Mouse (Mus musculus): ENCODE results near the gene Zmynd8. TPM values are rescaled to one million over a fixed set of nuclear protein-coding genes. Genes with fewer than 3 reads are reported as not detected.
A peak's percentile ranks its signal among the peaks of the same experiment; 100 is the strongest.

Zmynd8 gene
- polyA plus RNA-seq, 1 experiment: 237 TPM

GRCm38 (mm10) chr2:165922994-165923393 is 24.2 kb upstream of the Zmynd8 start:
- no peak overlapping the region for H3K27ac ChIP-seq (ENCODE audit: insufficient read depth, low read length)

GRCm38 (mm10) chr2:165922047-165922728 is 23.4 kb upstream of the Zmynd8 start:
- no peaks in the 10 kb centered on the region for H3K9me3 ChIP-seq (replicated peaks; ENCODE audit: control insufficient read depth, insufficient read depth, low read length, poor library complexity, severe bottlenecking)
- H3K4me1 ChIP-seq (ENCODE audit: control insufficient read depth, insufficient read depth, low read length): no peaks in the 10 kb centered on the region
- peak overlapping the region; percentile 19; the same call in 1 of the 2 replicates for H3K9ac ChIP-seq (ENCODE audit: low read depth, poor library complexity, severe bottlenecking)
- H3K27me3 ChIP-seq (ENCODE audit: control insufficient read depth, insufficient read depth, low read length, poor library complexity, severe bottlenecking): no peaks in the 10 kb centered on the region
- TF ChIP-seq EP300 (IDR thresholded peaks at IDR 0.05; ENCODE audit: insufficient read depth, low read depth, low read length) (peak; percentile 61; the same call in 1 of the 2 replicates), CTCF (IDR thresholded peaks at IDR 0.05; ENCODE audit: low read depth, low read length) (no peak)
- peak overlapping the region; percentile 6 for H3K4me3 ChIP-seq (ENCODE audit: low read depth, low read length)
- H3K36me3 ChIP-seq (ENCODE audit: control insufficient read depth, insufficient read depth, low read length, poor library complexity, severe bottlenecking): no peaks in the 10 kb centered on the region
- peak overlapping the region; percentile 62 for H3K27ac ChIP-seq (ENCODE audit: insufficient read depth, low read length)

More at GRCm38 (mm10) chr2:165922994-165923393, 24.2 kb upstream of the Zmynd8 start:
- Histone ChIP-seq H3K4me3 (ENCODE audit: low read depth, low read length) (no peak overlapping the region), H3K9me3 (replicated peaks; ENCODE audit: control insufficient read depth, insufficient read depth, low read length, poor library complexity, severe bottlenecking) (peaks cover 5% of the 10 kb centered on the region), H3K9ac (ENCODE audit: low read depth, poor library complexity, severe bottlenecking) (no peak overlapping the region), H3K27me3 (ENCODE audit: control insufficient read depth, insufficient read depth, low read length, poor library complexity, severe bottlenecking) (no peaks in the 10 kb centered on the region), H3K4me1 (ENCODE audit: control insufficient read depth, insufficient read depth, low read length) (no peaks in the 10 kb centered on the region), H3K36me3 (ENCODE audit: control insufficient read depth, insufficient read depth, low read length, poor library complexity, severe bottlenecking) (no peaks in the 10 kb centered on the region)
- TF ChIP-seq EP300 (IDR thresholded peaks at IDR 0.05; ENCODE audit: insufficient read depth, low read depth, low read length) (no peak), CTCF (IDR thresholded peaks at IDR 0.05; ENCODE audit: low read depth, low read length) (no peak), POLR2A (IDR thresholded peaks at IDR 0.05; ENCODE audit: insufficient read depth, low read length) (no peak)

GRCm38 (mm10) chr2:165914298-165914697 is 15.5 kb upstream of the Zmynd8 start:
- Histone ChIP-seq H3K36me3 (ENCODE audit: control insufficient read depth, insufficient read depth, low read length, poor library complexity, severe bottlenecking) (no peaks in the 10 kb centered on the region), H3K27me3 (ENCODE audit: control insufficient read depth, insufficient read depth, low read length, poor library complexity, severe bottlenecking) (no peaks in the 10 kb centered on the region), H3K9ac (ENCODE audit: low read depth, poor library complexity, severe bottlenecking) (peak overlapping the region; percentile 25; the same call in 1 of the 2 replicates), H3K27ac (ENCODE audit: insufficient read depth, low read length) (peak overlapping the region; percentile 69), H3K9me3 (replicated peaks; ENCODE audit: control insufficient read depth, insufficient read depth, low read length, poor library complexity, severe bottlenecking) (no peaks in the 10 kb centered on the region), H3K4me1 (ENCODE audit: control insufficient read depth, insufficient read depth, low read length) (no peaks in the 10 kb centered on the region), H3K4me3 (ENCODE audit: low read depth, low read length) (no peak overlapping the region)
- TF ChIP-seq EP300 (IDR thresholded peaks at IDR 0.05; ENCODE audit: insufficient read depth, low read depth, low read length) (peak; percentile 76), CTCF (IDR thresholded peaks at IDR 0.05; ENCODE audit: low read depth, low read length) (peak; percentile 96), POLR2A (IDR thresholded peaks at IDR 0.05; ENCODE audit: insufficient read depth, low read length) (no peak)

GRCm38 (mm10) chr2:165913073-165913472 is 14.3 kb upstream of the Zmynd8 start:
- no peaks in the 10 kb centered on the region for H3K4me1 ChIP-seq (ENCODE audit: control insufficient read depth, insufficient read depth, low read length)
- no peak overlapping the region for H3K4me3 ChIP-seq (ENCODE audit: low read depth, low read length)
- H3K9ac ChIP-seq (ENCODE audit: low read depth, poor library complexity, severe bottlenecking): no peak overlapping the region
- no peaks in the 10 kb centered on the region for H3K27me3 ChIP-seq (ENCODE audit: control insufficient read depth, insufficient read depth, low read length, poor library complexity, severe bottlenecking)
- H3K9me3 ChIP-seq (replicated peaks; ENCODE audit: control insufficient read depth, insufficient read depth, low read length, poor library complexity, severe bottlenecking): no peaks in the 10 kb centered on the region
- H3K27ac ChIP-seq (ENCODE audit: insufficient read depth, low read length): no peak overlapping the region
- TF ChIP-seq POLR2A (IDR thresholded peaks at IDR 0.05; ENCODE audit: insufficient read depth, low read length): no peak
- TF ChIP-seq EP300 (IDR thresholded peaks at IDR 0.05; ENCODE audit: insufficient read depth, low read depth, low read length): peak; percentile 73; the same call in 1 of the 2 replicates
- no peaks in the 10 kb centered on the region for H3K36me3 ChIP-seq (ENCODE audit: control insufficient read depth, insufficient read depth, low read length, poor library complexity, severe bottlenecking)

- no peaks in the 10 kb centered on the region for H3K27me3 ChIP-seq (ENCODE audit: control insufficient read depth, insufficient read depth, low read length, poor library complexity, severe bottlenecking)
- peaks cover 5% of the 10 kb centered on the region for H3K4me1 ChIP-seq (ENCODE audit: control insufficient read depth, insufficient read depth, low read length)
- no peak for TF ChIP-seq CTCF (IDR thresholded peaks at IDR 0.05; ENCODE audit: low read depth, low read length)
- no peak for TF ChIP-seq POLR2A (IDR thresholded peaks at IDR 0.05; ENCODE audit: insufficient read depth, low read length)
- no peak for TF ChIP-seq EP300 (IDR thresholded peaks at IDR 0.05; ENCODE audit: insufficient read depth, low read depth, low read length)
- H3K36me3 ChIP-seq (ENCODE audit: control insufficient read depth, insufficient read depth, low read length, poor library complexity, severe bottlenecking): no peaks in the 10 kb centered on the region
- H3K9me3 ChIP-seq (replicated peaks; ENCODE audit: control insufficient read depth, insufficient read depth, low read length, poor library complexity, severe bottlenecking): no peaks in the 10 kb centered on the region
- no peak overlapping the region for H3K4me3 ChIP-seq (ENCODE audit: low read depth, low read length)
- H3K27ac ChIP-seq (ENCODE audit: insufficient read depth, low read length): no peak overlapping the region
- H3K9ac ChIP-seq (ENCODE audit: low read depth, poor library complexity, severe bottlenecking): no peak overlapping the region
Measured at GRCm38 (mm10) chr2:165909731-165910130, 10.9 kb upstream of the Zmynd8 start.

- Histone ChIP-seq H3K27ac (ENCODE audit: insufficient read depth, low read length) (no peak overlapping the region), H3K9ac (ENCODE audit: low read depth, poor library complexity, severe bottlenecking) (no peak overlapping the region), H3K36me3 (ENCODE audit: control insufficient read depth, insufficient read depth, low read length, poor library complexity, severe bottlenecking) (no peaks in the 10 kb centered on the region), H3K4me1 (ENCODE audit: control insufficient read depth, insufficient read depth, low read length) (peaks cover 5% of the 10 kb centered on the region), H3K4me3 (ENCODE audit: low read depth, low read length) (no peak overlapping the region), H3K9me3 (replicated peaks; ENCODE audit: control insufficient read depth, insufficient read depth, low read length, poor library complexity, severe bottlenecking) (no peaks in the 10 kb centered on the region), H3K27me3 (ENCODE audit: control insufficient read depth, insufficient read depth, low read length, poor library complexity, severe bottlenecking) (no peaks in the 10 kb centered on the region)
- TF ChIP-seq CTCF (IDR thresholded peaks at IDR 0.05; ENCODE audit: low read depth, low read length) (no peak), EP300 (IDR thresholded peaks at IDR 0.05; ENCODE audit: insufficient read depth, low read depth, low read length) (no peak), POLR2A (IDR thresholded peaks at IDR 0.05; ENCODE audit: insufficient read depth, low read length) (no peak)
Measured at GRCm38 (mm10) chr2:165907199-165907598, 8.4 kb upstream of the Zmynd8 start.
